Mouse (Mus musculus) erythroblast, embryonic 14.5 days (primary cell): ENCODE measurements around the gene Myh9.
"Not testable (repeated sequence)": the region's sequence is repeated elsewhere in the genome, so short reads cannot be mapped to it uniquely, and the experiment has no call there.

Experiments
- GATA1 ChIP-seq: IDR thresholded peaks from 2 replicates; pipeline ENCODE4 v1.6.1; 2012; ENCODE audit warnings: low read length, inconsistent platforms, mixed read lengths
- TAL1 ChIP-seq: IDR thresholded peaks from 3 replicates; pipeline ENCODE4 v1.6.1; 2012; ENCODE audit warnings: low read length, inconsistent platforms, mixed read lengths

- TF ChIP-seq TAL1, GATA1: not testable (repeated sequence)
These were observed 114.8 kb downstream of the Myh9 start for GRCm38 (mm10) chr15:77727139-77727538.
